Mouse (Mus musculus) hindbrain, embryonic 14.5 days (tissue): ENCODE data around the gene Espnl. TPM values are rescaled to one million over a fixed set of nuclear protein-coding genes. Genes with fewer than 3 reads are reported as not detected.

Source experiments
- ATAC-seq: fragments of 200-750 bp; cut with Nextera tagmentation; 2 replicates; pipeline ENCODE4 v1.8.0; 2017; ENCODE audit warnings: moderate number of reproducible peaks, mild to moderate bottlenecking, moderate TSS enrichment, moderate library complexity; ENCODE audit not compliant: low FRiP score
- DNase-seq: peaks from one replicate; pipeline ENCODE4 v3.0.0-alpha.2; 2015; ENCODE audit warnings: low spot score
- H3K27ac ChIP-seq: fragments of 300-500 bp; sonication (generic); 2 replicates; pipeline ENCODE4 v1.5.1; 2014; ENCODE audit warnings: mild to moderate bottlenecking, moderate library complexity
- H3K27me3 ChIP-seq: fragments of 300-500 bp; sonication (generic); 2 replicates; pipeline ENCODE4 v1.6.1; 2014; ENCODE audit warnings: mild to moderate bottlenecking, low read length, mixed read lengths; ENCODE audit not compliant: control insufficient read depth, insufficient read depth
- H3K36me3 ChIP-seq: fragments of 300-500 bp; sonication (generic); replicated peaks from 2 replicates; pipeline ENCODE4 v1.6.1; 2014; ENCODE audit not compliant: control insufficient read depth, insufficient read depth
- H3K4me1 ChIP-seq: fragments of 300-500 bp; sonication (generic); replicated peaks from 2 replicates; pipeline ENCODE4 v1.6.1; 2014; ENCODE audit warnings: antibody characterized with exemption, low read length, mixed read lengths; ENCODE audit not compliant: control insufficient read depth, insufficient read depth
- H3K4me2 ChIP-seq: fragments of 300-500 bp; sonication (generic); replicated peaks from 2 replicates; pipeline ENCODE4 v1.6.1; 2014; ENCODE audit warnings: mild to moderate bottlenecking, moderate library complexity
- H3K4me3 ChIP-seq: fragments of 300-500 bp; sonication (generic); replicated peaks from 2 replicates; pipeline ENCODE4 v1.5.1; 2014; ENCODE audit warnings: mild to moderate bottlenecking, low read length
- H3K9ac ChIP-seq: fragments of 300-500 bp; sonication (generic); 2 replicates; pipeline ENCODE4 v1.6.1; 2014
- H3K9me3 ChIP-seq: fragments of 300-500 bp; sonication (generic); 2 replicates; pipeline ENCODE4 v1.6.1; 2016; ENCODE audit warnings: low read length; ENCODE audit not compliant: control insufficient read depth
- WGBS: fragments of 180-500 bp; shearing (Covaris S2); extraction: QIAGEN DNeasy Blood & Tissue Kit; methylation state at CpG from one replicate; pipeline ENCODE4 v1.1.7; 2014; 5-methylcytosine and 5-hydroxymethylcytosine counted together
- polyA plus RNA-seq: library from polyadenylated mRNA; unstranded; fragments of >200 nt; fragmentation: Nextera tagmentation; extraction: Ambion mirVana; gene quantifications from 2 replicates; pipeline ENCODE4 v1.2.1, GENCODE M21; 2014

Espnl gene
- polyA plus RNA-seq, 1 experiment from 2014 or later: 0.17 TPM

- 0 out of 2 replicates have a peak, but pooled peaks cover 10% of the 10 kb centered on the region for H3K36me3 ChIP-seq
- H3K9ac ChIP-seq: no peak overlapping the region
- DNase-seq (no peak), ATAC-seq (no peak)
- no peaks in the 10 kb centered on the region for H3K9me3 ChIP-seq
- no peak overlapping the region for H3K27ac ChIP-seq
- no peak overlapping the region for H3K4me3 ChIP-seq
- 95% methylated on average over 6 of the region's 6 CpGs for WGBS
- H3K4me2 ChIP-seq: no peak overlapping the region
- no peaks in the 10 kb centered on the region for H3K27me3 ChIP-seq
- H3K4me1 ChIP-seq: peaks cover 11% of the 10 kb centered on the region; the same call in 1 of the 2 replicates
Observed at GRCm38 (mm10) chr1:91295544-91295943, 26.3 kb upstream of the Espnl start.

- H3K4me3 ChIP-seq: peak within 1 kb of the TSS; percentile 91
- H3K27ac ChIP-seq: no peak within 1 kb of the TSS
- H3K4me2 ChIP-seq: peak within 1 kb of the TSS; percentile 63
- 0 out of 2 replicates have a peak, but pooled peaks cover 1% of the 10 kb centered on the region for H3K36me3 ChIP-seq
- under 1% methylated on average over 62 of the region's 65 CpGs for WGBS
- peak; percentile 89 for DNase-seq
- H3K9me3 ChIP-seq: no peaks in the 10 kb centered on the region
- no peaks in the 10 kb centered on the region for H3K27me3 ChIP-seq
- H3K4me1 ChIP-seq: peaks cover 11% of the 10 kb centered on the region; the same call in 1 of the 2 replicates
- peak within 1 kb of the TSS; percentile 90 for H3K9ac ChIP-seq
- peak; percentile 99 for ATAC-seq
Observed at GRCm38 (mm10) chr1:91297799-91298744, 23.8 kb upstream of the Espnl start, which contains the start of gene Scly. Scly (plus strand) TSS chr1:91298338.

GRCm38 (mm10) chr1:91299026-91299706 lies 22.7 kb upstream of the Espnl start:
- DNase-seq (no peak), ATAC-seq (no peak)
- Histone ChIP-seq H3K9ac (peak overlapping the region; percentile 90; the same call in 1 of the 2 replicates), H3K27ac (no peak overlapping the region), H3K4me3 (peak overlapping the region; percentile 91), H3K9me3 (no peaks in the 10 kb centered on the region), H3K27me3 (no peaks in the 10 kb centered on the region), H3K4me2 (peak overlapping the region; percentile 63), H3K4me1 (peaks cover 11% of the 10 kb centered on the region; the same call in 1 of the 2 replicates), H3K36me3 (no peaks in the 10 kb centered on the region)
- WGBS: 84% methylated on average over 13 of the region's 13 CpGs

DNA sequence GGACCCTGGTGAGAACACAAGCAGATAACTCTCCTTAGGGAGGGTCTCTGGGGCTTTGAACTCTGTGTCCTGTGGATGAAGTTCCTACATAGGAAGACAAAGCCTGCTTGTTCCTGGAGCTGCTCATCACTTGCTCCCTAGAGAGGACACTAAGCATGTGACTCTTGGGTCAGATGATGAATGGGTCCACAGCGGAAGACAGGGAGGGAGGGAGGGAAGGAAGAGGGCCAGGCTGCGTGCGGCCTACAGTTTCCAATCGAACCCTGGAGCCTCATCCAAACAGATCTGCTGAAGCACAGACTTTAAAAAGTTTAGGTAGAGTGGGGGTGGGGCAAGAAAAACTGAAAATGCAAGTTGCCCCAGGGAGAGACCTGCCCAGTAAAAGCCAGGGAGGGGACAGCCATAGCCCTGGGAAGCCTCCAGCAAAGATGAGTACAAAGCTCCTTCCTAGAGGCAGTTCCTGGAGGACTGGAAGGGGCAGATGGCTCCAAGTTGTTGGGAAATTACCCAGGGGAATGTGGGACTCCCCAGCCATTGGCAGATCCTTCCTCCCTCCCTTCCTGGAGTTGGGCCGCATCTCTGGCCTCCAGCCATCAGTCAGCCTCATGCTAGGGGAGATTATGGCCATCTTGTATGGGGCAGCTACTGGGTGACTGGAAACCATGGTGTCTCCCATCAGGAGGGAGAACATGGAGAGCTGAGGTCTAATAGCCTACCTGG lies 22.0 kb upstream of the Espnl start:
- 77% methylated on average over 5 of the region's 5 CpGs for WGBS
- Histone ChIP-seq H3K36me3 (no peaks in the 10 kb centered on the region), H3K27me3 (no peaks in the 10 kb centered on the region), H3K9me3 (no peaks in the 10 kb centered on the region), H3K4me3 (no peak overlapping the region), H3K27ac (no peak overlapping the region), H3K4me2 (no peak overlapping the region), H3K4me1 (peaks cover 11% of the 10 kb centered on the region; the same call in 1 of the 2 replicates), H3K9ac (no peak overlapping the region)
- DNase-seq (no peak), ATAC-seq (no peak)

- ATAC-seq (no peak), DNase-seq (no peak)
- H3K9me3 ChIP-seq: no peaks in the 10 kb centered on the region
- no peak overlapping the region for H3K9ac ChIP-seq
- H3K4me3 ChIP-seq: no peak overlapping the region
- WGBS: 84% methylated on average over 3 of the region's 3 CpGs
- no peaks in the 10 kb centered on the region for H3K27me3 ChIP-seq
- peaks cover 11% of the 10 kb centered on the region; the same call in 1 of the 2 replicates for H3K4me1 ChIP-seq
- no peak overlapping the region for H3K27ac ChIP-seq
- H3K4me2 ChIP-seq: no peak overlapping the region
- peaks cover 12% of the 10 kb centered on the region; the same call in 1 of the 2 replicates for H3K36me3 ChIP-seq
Observed at GRCm38 (mm10) chr1:91301206-91301920, 20.5 kb upstream of the Espnl start.

DNA sequence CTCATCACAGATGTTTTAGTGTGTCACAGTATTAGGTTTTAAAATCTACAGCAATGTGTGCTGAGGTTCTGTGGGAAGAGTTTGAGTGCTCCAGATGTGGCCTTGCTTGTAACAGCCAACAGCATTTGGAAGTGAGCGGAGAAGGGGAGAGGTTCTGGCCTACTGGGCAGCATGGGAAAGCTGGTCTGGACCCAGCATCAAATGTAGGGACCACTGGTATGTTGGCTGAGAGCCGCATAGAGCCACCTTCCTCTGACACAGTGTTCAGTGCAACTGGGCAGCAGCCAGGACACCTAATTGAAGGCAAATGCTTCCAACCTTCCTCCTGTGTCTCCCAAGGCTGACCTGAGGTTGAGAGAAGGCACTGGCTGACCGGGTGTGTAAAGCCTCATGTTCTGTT lies 19.9 kb upstream of the Espnl start:
- Histone ChIP-seq H3K27ac (no peak overlapping the region), H3K4me1 (peaks cover 11% of the 10 kb centered on the region; the same call in 1 of the 2 replicates), H3K27me3 (no peaks in the 10 kb centered on the region), H3K4me3 (no peak overlapping the region), H3K36me3 (peaks cover 15% of the 10 kb centered on the region; the same call in 1 of the 2 replicates), H3K9me3 (no peaks in the 10 kb centered on the region), H3K9ac (no peak overlapping the region), H3K4me2 (no peak overlapping the region)
- 89% methylated on average over 3 of the region's 3 CpGs for WGBS
- no peak for ATAC-seq
- DNase-seq: no peak

GRCm38 (mm10) chr1:91304621-91305020 lies 17.3 kb upstream of the Espnl start:
- Histone ChIP-seq H3K9ac (no peak overlapping the region), H3K4me1 (no peaks in the 10 kb centered on the region), H3K4me2 (no peak overlapping the region), H3K9me3 (no peaks in the 10 kb centered on the region), H3K4me3 (no peak overlapping the region), H3K36me3 (peaks cover 40% of the 10 kb centered on the region), H3K27me3 (no peaks in the 10 kb centered on the region), H3K27ac (no peak overlapping the region)
- no peak for DNase-seq
- WGBS: 94% methylated on average over 4 of the region's 4 CpGs
- ATAC-seq: no peak

- Histone ChIP-seq H3K27me3 (no peaks in the 10 kb centered on the region), H3K36me3 (peaks cover 53% of the 10 kb centered on the region), H3K4me1 (0 out of 2 replicates have a peak, but pooled peaks cover 3% of the 10 kb centered on the region), H3K9me3 (no peaks in the 10 kb centered on the region), H3K27ac (no peak overlapping the region), H3K9ac (no peak overlapping the region), H3K4me2 (no peak overlapping the region), H3K4me3 (no peak overlapping the region)
- no peak for ATAC-seq
- WGBS: 95% methylated on average over 13 of the region's 13 CpGs
- DNase-seq: no peak
Observed at GRCm38 (mm10) chr1:91309366-91310085, 12.3 kb upstream of the Espnl start.
